Mouse (Mus musculus) testis, adult 2 months (tissue): ENCODE measurements around the gene Lgals3. TPM values are rescaled to one million over a fixed set of nuclear protein-coding genes. Genes with fewer than 3 reads are reported as not detected.

Experiments used
- H3K27ac ChIP-seq: fragments of 200-500 bp; 2 replicates; pipeline ENCODE4 v1.5.1; 2012; ENCODE audit warnings: low read depth, low read length; ENCODE audit not compliant: control insufficient read depth, insufficient read depth
- H3K27me3 ChIP-seq: fragments of 200-500 bp; 2 replicates; pipeline ENCODE4 v1.6.1; 2012; ENCODE audit warnings: mild to moderate bottlenecking, low read length, moderate library complexity; ENCODE audit not compliant: control insufficient read depth, insufficient read depth
- H3K36me3 ChIP-seq: fragments of 200-500 bp; 2 replicates; pipeline ENCODE4 v1.6.1; 2012; ENCODE audit warnings: mild to moderate bottlenecking, low read length; ENCODE audit not compliant: control insufficient read depth, insufficient read depth
- H3K4me1 ChIP-seq: fragments of 200-500 bp; 2 replicates; pipeline ENCODE4 v1.6.1; 2012; ENCODE audit warnings: low read length; ENCODE audit not compliant: control insufficient read depth, insufficient read depth
- H3K4me3 ChIP-seq: fragments of 200-500 bp; 2 replicates; pipeline ENCODE4 v1.5.1; 2012; ENCODE audit warnings: low read depth, mild to moderate bottlenecking, low read length, moderate library complexity, mixed read lengths; ENCODE audit not compliant: control insufficient read depth
- CTCF ChIP-seq: fragments of 200-500 bp; IDR thresholded peaks from 2 replicates; pipeline ENCODE4 v1.5.1; 2012; ENCODE audit warnings: low read depth, mild to moderate bottlenecking, inconsistent platforms, low read length, moderate library complexity; ENCODE audit not compliant: control insufficient read depth, insufficient read depth, insufficient replicate concordance
- POLR2A ChIP-seq: fragments of 200-500 bp; IDR thresholded peaks from 2 replicates; pipeline ENCODE4 v1.6.1; 2012; ENCODE audit warnings: low read depth, mild to moderate bottlenecking, inconsistent platforms, low read length, moderate library complexity; ENCODE audit not compliant: control insufficient read depth
- polyA plus RNA-seq: library from polyadenylated mRNA; depleted of rRNA; stranded (reverse); fragments of >200 nt; gene quantifications from 2 replicates; pipeline ENCODE4 v1.2.3, GENCODE M21; 2012

The Lgals3 gene
- polyA plus RNA-seq, 1 experiment = 8.9 TPM

GRCm38 (mm10) chr14:47406000-47406399 lies 38.4 kb downstream of the Lgals3 start:
- Histone ChIP-seq H3K27me3 (no peaks in the 10 kb centered on the region), H3K27ac (no peak overlapping the region), H3K4me3 (no peak overlapping the region), H3K36me3 (no peaks in the 10 kb centered on the region; the same call in 1 of the 2 replicates), H3K4me1 (no peaks in the 10 kb centered on the region)
- TF ChIP-seq CTCF (no peak), POLR2A (no peak)

DNA sequence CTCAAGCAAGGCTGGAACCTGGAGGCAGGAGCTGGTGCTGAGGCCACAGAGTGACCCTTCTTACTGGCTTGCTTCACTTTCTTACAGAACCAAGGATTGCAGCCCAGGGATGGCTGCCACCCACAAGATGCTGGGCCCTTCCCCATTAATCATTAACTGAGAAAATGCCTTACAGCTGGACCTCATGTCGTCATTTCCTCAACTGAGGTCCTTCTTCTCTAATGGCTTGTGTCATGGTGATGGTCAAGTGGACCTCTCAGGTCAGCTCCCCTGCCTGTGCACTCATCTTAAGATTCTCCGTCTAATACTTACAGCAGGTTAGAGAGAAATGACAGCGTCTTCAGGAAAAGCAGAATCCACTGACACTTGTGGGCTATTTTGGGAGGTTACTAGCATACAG lies 49.8 kb downstream of the Lgals3 start:
- TF ChIP-seq POLR2A (no peak), CTCF (no peak)
- Histone ChIP-seq H3K4me3 (peak overlapping the region; percentile 13), H3K27ac (no peak overlapping the region), H3K27me3 (no peaks in the 10 kb centered on the region), H3K36me3 (no peaks in the 10 kb centered on the region), H3K4me1 (peaks cover 18% of the 10 kb centered on the region)

DNA sequence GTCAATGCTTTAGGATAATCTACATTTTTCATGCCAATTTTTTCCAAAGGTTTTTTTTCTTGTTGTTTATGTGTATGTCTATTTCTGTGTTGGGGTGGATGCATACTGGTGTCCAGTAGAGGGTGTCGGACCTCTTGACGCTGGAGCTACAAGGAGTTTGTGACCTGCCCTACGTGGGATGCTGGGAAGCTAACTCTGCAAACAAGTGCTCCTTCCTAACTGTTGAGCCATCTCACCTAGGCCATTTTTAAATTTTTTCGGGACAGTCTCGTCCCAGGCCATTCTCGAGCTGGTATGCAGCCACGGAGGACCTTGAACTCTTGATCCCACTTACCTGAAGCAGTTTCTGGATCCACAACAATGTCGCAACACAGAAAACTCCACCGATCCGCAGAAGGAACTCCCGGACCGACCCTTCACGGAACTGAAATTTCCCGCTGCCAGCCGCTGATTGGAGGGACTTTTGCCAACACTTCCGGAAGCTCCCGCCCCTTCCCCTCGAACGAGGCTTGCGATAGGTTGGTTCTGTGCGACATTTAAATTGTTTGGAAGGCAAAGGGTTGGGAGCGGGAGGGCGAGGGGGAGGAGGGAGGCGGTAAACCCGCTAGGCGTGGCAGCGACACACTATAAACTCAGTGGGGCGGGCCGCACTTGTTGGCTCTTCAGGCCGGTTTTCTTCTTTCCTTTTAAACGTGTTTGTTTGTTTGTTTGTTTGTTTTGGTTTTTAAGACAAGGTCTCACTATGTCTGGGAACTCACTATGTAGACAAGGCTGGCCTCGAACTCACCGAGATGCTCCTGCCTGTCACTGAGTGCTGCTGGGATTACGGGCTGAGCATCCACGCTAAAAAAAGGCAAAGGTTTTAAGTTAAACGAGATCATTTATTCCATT lies 50.5 kb downstream of the Lgals3 start, which contains the start of gene Dlgap5:
TSS of gene Dlgap5 (minus strand) at position 633 of the 891 bp plus-strand sequence.
- Histone ChIP-seq H3K27ac (peak within 1 kb of the TSS; percentile 79), H3K36me3 (no peaks in the 10 kb centered on the region), H3K4me3 (peak within 1 kb of the TSS; percentile 95), H3K27me3 (no peaks in the 10 kb centered on the region), H3K4me1 (peaks cover 18% of the 10 kb centered on the region)
- TF ChIP-seq POLR2A (peak; percentile 54; the same call in 1 of the 2 replicates), CTCF (no peak)

DNA sequence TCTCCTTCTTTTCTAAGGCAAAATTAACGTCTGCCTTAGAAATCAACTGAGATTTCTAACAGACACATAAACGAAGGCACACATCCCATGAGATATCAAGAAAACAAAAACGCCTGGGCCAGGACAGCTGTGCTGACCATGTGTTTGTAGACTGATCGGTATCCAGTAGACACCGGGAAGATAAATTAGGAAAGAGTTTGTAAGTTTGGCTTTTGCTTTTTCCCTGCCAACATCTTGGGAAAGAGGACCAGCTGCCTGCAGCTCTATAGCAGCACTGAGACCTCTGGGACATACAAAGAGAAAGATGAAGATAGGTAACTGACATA lies 51.1 kb downstream of the Lgals3 start:
- H3K27ac ChIP-seq = peak overlapping the region; percentile 79
- H3K4me1 ChIP-seq = peaks cover 18% of the 10 kb centered on the region
- no peaks in the 10 kb centered on the region for H3K27me3 ChIP-seq
- H3K36me3 ChIP-seq = no peaks in the 10 kb centered on the region
- TF ChIP-seq POLR2A = no peak
- no peak for TF ChIP-seq CTCF
- H3K4me3 ChIP-seq = peak overlapping the region; percentile 95

DNA sequence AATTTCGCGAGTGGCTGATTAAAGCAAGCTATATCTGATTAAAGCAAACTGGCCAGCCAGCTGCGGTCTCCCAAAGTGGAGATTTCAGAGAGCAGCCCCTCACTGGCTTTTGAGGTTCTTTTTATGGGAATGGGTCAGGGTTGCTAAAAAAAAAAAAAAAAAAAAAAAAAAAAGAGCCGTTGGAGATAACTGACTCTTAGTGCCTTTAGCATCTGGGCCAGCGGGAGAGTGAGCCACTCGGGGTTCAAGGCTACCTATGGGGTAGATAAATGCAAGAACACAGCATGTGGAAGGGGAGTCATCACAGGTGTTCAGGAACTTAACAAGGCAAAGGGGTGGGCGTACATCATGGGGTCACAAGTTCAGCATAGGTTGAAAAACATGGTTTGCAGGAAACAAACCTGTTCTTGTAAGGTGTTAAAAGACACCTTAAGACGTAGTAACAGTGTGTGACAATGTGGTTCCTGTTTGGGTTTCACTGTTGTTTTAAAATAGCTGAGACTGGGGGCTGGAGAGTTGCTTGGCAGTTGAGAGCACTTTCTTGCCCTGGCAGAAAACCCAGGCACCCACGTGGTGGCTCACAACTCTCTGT lies 51.6 kb downstream of the Lgals3 start:
- peak overlapping the region; percentile 79 for H3K27ac ChIP-seq
- peaks cover 18% of the 10 kb centered on the region for H3K4me1 ChIP-seq
- peak overlapping the region; percentile 95 for H3K4me3 ChIP-seq
- H3K36me3 ChIP-seq = no peaks in the 10 kb centered on the region
- H3K27me3 ChIP-seq = no peaks in the 10 kb centered on the region
- TF ChIP-seq CTCF = no peak
- TF ChIP-seq POLR2A = no peak

- TF ChIP-seq CTCF (no peak), POLR2A (no peak)
- Histone ChIP-seq H3K4me3 (peak overlapping the region; percentile 95), H3K4me1 (peaks cover 18% of the 10 kb centered on the region), H3K27me3 (no peaks in the 10 kb centered on the region), H3K36me3 (no peaks in the 10 kb centered on the region), H3K27ac (peak overlapping the region; percentile 76; the same call in 1 of the 2 replicates)
These were observed 52.2 kb downstream of the Lgals3 start for GRCm38 (mm10) chr14:47419723-47420276.

DNA sequence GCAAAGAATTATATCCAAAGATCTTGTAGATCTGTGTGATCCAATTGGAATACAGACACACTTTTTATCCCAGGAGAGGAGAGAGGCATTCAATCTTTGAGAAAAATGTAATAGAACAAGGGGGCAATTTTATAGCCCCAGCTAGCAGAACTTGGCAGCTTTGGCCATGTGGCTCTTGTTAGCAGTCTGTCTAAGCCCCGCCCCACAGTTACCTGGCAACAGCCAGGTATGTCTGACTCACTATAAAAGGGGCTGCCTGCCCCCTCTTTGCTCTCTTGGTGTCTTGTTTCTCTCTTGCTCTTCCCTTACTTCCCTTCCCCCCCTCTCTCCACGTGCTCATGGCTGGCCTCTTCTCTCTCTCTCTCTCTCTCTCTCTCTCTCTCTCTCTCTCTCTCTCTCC lies 54.1 kb downstream of the Lgals3 start:
- no peaks in the 10 kb centered on the region for H3K27me3 ChIP-seq
- H3K4me3 ChIP-seq = no peak overlapping the region
- TF ChIP-seq CTCF (no peak), POLR2A (no peak)
- no peak overlapping the region for H3K27ac ChIP-seq
- H3K4me1 ChIP-seq = peaks cover 18% of the 10 kb centered on the region
- no peaks in the 10 kb centered on the region for H3K36me3 ChIP-seq
